Mouse (Mus musculus): ENCODE measurements around the gene Tapbpl. TPM values are rescaled to one million over a fixed set of nuclear protein-coding genes. Genes with fewer than 3 reads are reported as not detected.
A peak's percentile ranks its signal among the peaks of the same experiment; 100 is the strongest.

Tapbpl gene
- polyA plus RNA-seq (2014; fragmentation: Nextera tagmentation; extraction: Ambion mirVana): 4.3 and 5.4 TPM in 2 replicates

GRCm38 (mm10) chr6:125231117-125232044 is at the start of gene Tapbpl:
Gene Tapbpl (minus strand): TSS chr6:125231860.
- Histone ChIP-seq H3K27ac (ENCODE audit: low read depth) (peak within 1 kb of the TSS; percentile 80), H3K36me3 (ENCODE audit: insufficient read depth) (no peaks in the 10 kb centered on the region), H3K9me3 (ENCODE audit: low read depth, low read length) (no peaks in the 10 kb centered on the region), H3K27me3 (ENCODE audit: insufficient read depth, low read length) (no peaks in the 10 kb centered on the region), H3K4me2 (peak within 1 kb of the TSS; percentile 98), H3K4me1 (ENCODE audit: insufficient read depth) (no peaks in the 10 kb centered on the region; the same call in 1 of the 2 replicates), H3K4me3 (ENCODE audit: low read depth, low read length) (peak within 1 kb of the TSS; percentile 52), H3K9ac (peak within 1 kb of the TSS; percentile 76)
- peak; percentile 58 for ATAC-seq (ENCODE audit: insufficient read depth)
- no peak for TF ChIP-seq CTCF (IDR thresholded peaks at IDR 0.05; ENCODE audit: low read depth)
- peak; percentile 72 for DNase-seq
- WGBS: 1% methylated on average over 16 of the region's 16 CpGs

DNA sequence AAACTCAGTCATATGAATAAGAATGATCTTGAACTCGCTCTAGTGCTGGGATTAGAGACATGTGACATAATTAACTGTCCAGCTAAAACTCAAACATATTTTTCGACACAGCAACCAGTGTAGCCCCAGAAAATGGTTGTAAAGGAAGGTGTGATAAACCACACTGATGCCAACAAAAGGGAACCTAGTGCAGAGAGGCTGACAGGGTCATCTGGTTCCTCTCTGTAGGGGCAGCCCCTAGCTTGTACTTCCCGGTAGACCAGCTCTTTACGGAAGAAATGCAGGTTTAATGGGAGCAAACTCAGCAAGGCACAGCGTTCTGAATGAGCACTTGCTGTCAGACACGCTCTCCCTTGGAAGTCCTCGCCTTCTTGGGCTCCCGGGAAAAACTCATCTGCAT is 48.1 kb upstream of the Tapbpl start:
- Histone ChIP-seq H3K4me2 (no peak overlapping the region), H3K4me1 (ENCODE audit: insufficient read depth) (no peaks in the 10 kb centered on the region), H3K27me3 (ENCODE audit: insufficient read depth, low read length) (no peaks in the 10 kb centered on the region), H3K27ac (ENCODE audit: low read depth) (no peak overlapping the region), H3K36me3 (ENCODE audit: insufficient read depth) (no peaks in the 10 kb centered on the region), H3K9ac (no peak overlapping the region), H3K4me3 (ENCODE audit: low read depth, low read length) (no peak overlapping the region), H3K9me3 (ENCODE audit: low read depth, low read length) (no peaks in the 10 kb centered on the region)
- ATAC-seq (ENCODE audit: insufficient read depth) (no peak), DNase-seq (peak; percentile 5)
- 57% methylated on average over 8 of the region's 8 CpGs for WGBS
- no peak for TF ChIP-seq CTCF (IDR thresholded peaks at IDR 0.05; ENCODE audit: low read depth)

DNA sequence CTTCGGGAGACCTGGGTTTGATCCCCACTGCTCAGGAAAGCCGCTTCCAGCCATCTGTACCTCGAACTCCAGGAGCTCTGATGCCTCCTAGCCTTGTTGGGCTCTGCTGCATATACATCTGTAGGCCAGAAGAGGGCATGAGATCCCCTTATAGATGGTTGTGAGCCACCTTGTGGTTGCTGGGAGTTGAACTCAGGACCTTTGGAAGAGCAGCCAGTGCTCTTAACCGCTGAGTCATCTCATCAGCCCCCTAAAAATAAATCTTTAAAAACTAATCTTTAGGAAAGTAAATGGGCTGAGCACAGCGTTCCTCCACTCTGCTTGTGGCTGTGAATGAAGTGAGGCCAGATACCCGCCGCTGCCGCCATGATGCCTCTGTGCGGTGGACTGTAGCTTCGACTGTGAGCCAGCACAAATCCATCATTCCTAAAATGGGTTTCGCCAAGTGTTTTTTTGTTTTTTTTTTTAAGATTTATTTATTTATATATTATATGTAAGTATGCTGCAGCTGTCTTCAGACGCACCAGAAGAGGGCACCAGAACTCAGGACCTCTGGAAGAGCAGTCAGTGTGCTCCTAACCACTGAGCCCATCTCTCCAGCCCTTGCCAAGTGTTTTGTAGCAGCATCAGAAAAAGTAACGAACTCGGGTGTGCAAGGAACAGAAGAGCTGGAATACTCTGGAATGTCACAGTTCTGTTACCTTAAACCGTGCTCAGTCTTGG is 43.3 kb upstream of the Tapbpl start:
- H3K27me3 ChIP-seq (ENCODE audit: insufficient read depth, low read length): no peaks in the 10 kb centered on the region
- H3K4me3 ChIP-seq (ENCODE audit: low read depth, low read length): no peak overlapping the region
- no peak overlapping the region for H3K27ac ChIP-seq (ENCODE audit: low read depth)
- 48% methylated on average over 15 of the region's 15 CpGs for WGBS
- no peaks in the 10 kb centered on the region for H3K9me3 ChIP-seq (ENCODE audit: low read depth, low read length)
- 0 out of 2 replicates have a peak, but pooled peaks cover 2% of the 10 kb centered on the region for H3K4me1 ChIP-seq (ENCODE audit: insufficient read depth)
- ATAC-seq (ENCODE audit: insufficient read depth) (no peak), DNase-seq (peak; percentile 83)
- no peaks in the 10 kb centered on the region for H3K36me3 ChIP-seq (ENCODE audit: insufficient read depth)
- H3K4me2 ChIP-seq: no peak overlapping the region
- H3K9ac ChIP-seq: no peak overlapping the region
- peak; percentile 75 for TF ChIP-seq CTCF (IDR thresholded peaks at IDR 0.05; ENCODE audit: low read depth)

GRCm38 (mm10) chr6:125272228-125272785 is 40.6 kb upstream of the Tapbpl start:
- no peak overlapping the region for H3K4me3 ChIP-seq (ENCODE audit: low read depth, low read length)
- H3K36me3 ChIP-seq (ENCODE audit: insufficient read depth): no peaks in the 10 kb centered on the region
- H3K9ac ChIP-seq: no peak overlapping the region
- no peaks in the 10 kb centered on the region for H3K9me3 ChIP-seq (ENCODE audit: low read depth, low read length)
- ATAC-seq (ENCODE audit: insufficient read depth): no peak
- DNase-seq: no peak
- no peak overlapping the region for H3K4me2 ChIP-seq
- no peak for TF ChIP-seq CTCF (IDR thresholded peaks at IDR 0.05; ENCODE audit: low read depth)
- no peaks in the 10 kb centered on the region for H3K27me3 ChIP-seq (ENCODE audit: insufficient read depth, low read length)
- H3K27ac ChIP-seq (ENCODE audit: low read depth): no peak overlapping the region
- 0 out of 2 replicates have a peak, but pooled peaks cover 2% of the 10 kb centered on the region for H3K4me1 ChIP-seq (ENCODE audit: insufficient read depth)
- 66% methylated on average over 10 of the region's 10 CpGs for WGBS

GRCm38 (mm10) chr6:125271455-125272227 is 40.0 kb upstream of the Tapbpl start:
- H3K4me1 ChIP-seq (ENCODE audit: insufficient read depth): 0 out of 2 replicates have a peak, but pooled peaks cover 2% of the 10 kb centered on the region
- H3K27ac ChIP-seq (ENCODE audit: low read depth): no peak overlapping the region
- H3K27me3 ChIP-seq (ENCODE audit: insufficient read depth, low read length): no peaks in the 10 kb centered on the region
- no peaks in the 10 kb centered on the region for H3K36me3 ChIP-seq (ENCODE audit: insufficient read depth)
- no peak overlapping the region for H3K9ac ChIP-seq
- no peak overlapping the region for H3K4me3 ChIP-seq (ENCODE audit: low read depth, low read length)
- WGBS: 15% methylated on average over 17 of the region's 17 CpGs
- peak; percentile 93 for TF ChIP-seq CTCF (IDR thresholded peaks at IDR 0.05; ENCODE audit: low read depth)
- no peaks in the 10 kb centered on the region for H3K9me3 ChIP-seq (ENCODE audit: low read depth, low read length)
- H3K4me2 ChIP-seq: peak overlapping the region; percentile 51
- DNase-seq (peak; percentile 97), ATAC-seq (ENCODE audit: insufficient read depth) (peak; percentile 92)

DNA sequence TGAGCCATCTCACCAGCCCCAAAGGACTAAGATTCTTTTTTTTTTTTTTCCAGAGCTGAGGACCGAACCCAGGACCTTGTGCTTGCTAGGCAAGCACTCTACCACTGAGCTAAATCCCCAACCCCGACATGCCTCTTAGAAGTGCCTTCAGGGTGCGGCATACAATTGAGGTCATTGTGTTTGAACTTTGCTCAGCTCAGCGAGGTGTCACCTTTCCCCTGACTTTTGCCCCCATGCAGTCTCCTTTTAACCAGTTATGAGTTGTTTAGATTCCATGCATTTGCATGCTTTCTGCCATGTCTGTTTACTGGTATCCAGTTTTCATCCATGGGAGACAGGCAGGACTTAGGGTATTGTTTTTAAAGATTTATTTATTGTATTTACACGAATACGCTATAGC is 37.1 kb upstream of the Tapbpl start:
- Histone ChIP-seq H3K9ac (no peak overlapping the region), H3K27ac (ENCODE audit: low read depth) (no peak overlapping the region), H3K4me2 (no peak overlapping the region), H3K36me3 (ENCODE audit: insufficient read depth) (no peaks in the 10 kb centered on the region), H3K27me3 (ENCODE audit: insufficient read depth, low read length) (no peaks in the 10 kb centered on the region), H3K4me3 (ENCODE audit: low read depth, low read length) (no peak overlapping the region), H3K9me3 (ENCODE audit: low read depth, low read length) (no peaks in the 10 kb centered on the region), H3K4me1 (ENCODE audit: insufficient read depth) (0 out of 2 replicates have a peak, but pooled peaks cover 2% of the 10 kb centered on the region)
- WGBS: 46% methylated on average over 6 of the region's 6 CpGs
- no peak for DNase-seq
- no peak for ATAC-seq (ENCODE audit: insufficient read depth)
- no peak for TF ChIP-seq CTCF (IDR thresholded peaks at IDR 0.05; ENCODE audit: low read depth)

Data from lung, embryonic 14.5 days (tissue).